Mouse (Mus musculus) ovary, postnatal 14 days (tissue): ENCODE measurements around the gene Ogn.
A peak's percentile ranks its signal among the peaks of the same experiment; 100 is the strongest.
"Not testable (repeated sequence)": the region's sequence is repeated elsewhere in the genome, so short reads cannot be mapped to it uniquely, and the experiment has no call there.

Experiments used
- DNase-seq: peaks from one replicate; pipeline ENCODE4 v3.0.0; 2022; ENCODE audit warnings: low spot score

Ogn gene

DNA sequence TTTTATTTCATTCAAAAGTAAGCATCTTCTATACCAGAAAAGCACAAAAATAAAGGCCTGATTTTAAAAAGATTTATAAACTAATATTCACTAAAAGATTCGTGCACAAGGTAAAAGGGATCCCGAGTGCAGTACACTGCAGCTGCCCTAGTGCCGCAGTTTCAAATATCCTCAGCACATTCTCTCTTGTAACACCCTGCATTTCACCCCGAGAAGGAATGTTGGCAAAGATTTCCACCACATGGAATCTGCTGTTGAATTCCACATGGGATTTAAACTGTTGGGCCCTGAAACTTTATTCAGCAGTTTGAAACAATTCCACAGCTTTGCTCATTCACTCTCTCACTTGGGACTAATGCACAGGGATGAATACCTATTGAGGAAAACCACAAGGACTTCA is at the start of gene Ogn:
Ogn (plus strand) TSS at position 333 of the 400 bp plus-strand sequence.
- DNase-seq = peak; percentile 13

- no peak for DNase-seq
Observed at GRCm38 (mm10) chr13:49559185-49559584, 48.7 kb upstream of the Ogn start.

DNA sequence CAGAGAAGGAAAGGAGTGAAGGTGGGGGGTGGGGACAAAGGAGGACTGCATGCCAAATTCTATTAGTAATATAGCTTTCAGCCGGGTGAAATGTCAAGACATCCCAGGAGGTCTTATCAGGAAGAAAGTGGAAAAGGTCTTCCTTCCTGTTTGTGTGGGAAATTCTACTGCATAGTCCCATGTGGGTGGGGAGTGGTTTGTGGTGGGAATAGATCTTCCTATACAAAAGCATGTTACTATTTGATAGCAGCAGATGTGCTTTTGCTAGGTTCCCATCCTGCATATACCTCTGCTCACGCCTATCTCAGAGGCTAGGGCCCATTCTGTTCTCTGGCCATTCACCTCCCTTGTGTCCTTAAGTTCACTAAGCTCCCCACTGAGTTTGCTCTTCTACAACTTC is 47.0 kb upstream of the Ogn start:
- DNase-seq = no peak

DNA sequence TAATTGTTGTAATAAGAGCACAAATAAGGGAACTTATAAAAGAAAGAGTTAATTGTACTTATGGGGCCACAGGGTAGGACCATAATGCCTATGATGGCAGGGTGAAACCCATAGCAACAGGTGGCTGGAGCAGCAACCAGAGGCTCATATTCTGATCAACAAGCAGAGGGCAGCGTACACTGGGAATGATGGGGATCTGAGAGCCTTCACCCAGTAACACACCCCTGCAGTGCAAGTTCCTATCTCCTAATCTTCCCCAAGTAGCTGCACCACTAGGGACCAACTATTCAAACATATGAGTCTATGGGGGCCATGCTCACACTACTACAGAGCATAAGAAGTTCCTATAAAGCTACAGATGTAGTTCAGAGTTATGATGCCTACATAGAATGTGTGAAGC is 43.5 kb upstream of the Ogn start:
- no peak for DNase-seq

GRCm38 (mm10) chr13:49570371-49570770 is 37.5 kb upstream of the Ogn start:
- DNase-seq = no peak

GRCm38 (mm10) chr13:49571418-49571817 is 36.4 kb upstream of the Ogn start:
- DNase-seq = no peak

GRCm38 (mm10) chr13:49581541-49582530 is 26.0 kb upstream of the Ogn start, which contains the start of gene Omd:
TSS of gene Omd (plus strand) at chr13:49582462.
- peak; percentile 6 for DNase-seq

GRCm38 (mm10) chr13:49583859-49584258 is 24.0 kb upstream of the Ogn start:
- DNase-seq = no peak

DNA sequence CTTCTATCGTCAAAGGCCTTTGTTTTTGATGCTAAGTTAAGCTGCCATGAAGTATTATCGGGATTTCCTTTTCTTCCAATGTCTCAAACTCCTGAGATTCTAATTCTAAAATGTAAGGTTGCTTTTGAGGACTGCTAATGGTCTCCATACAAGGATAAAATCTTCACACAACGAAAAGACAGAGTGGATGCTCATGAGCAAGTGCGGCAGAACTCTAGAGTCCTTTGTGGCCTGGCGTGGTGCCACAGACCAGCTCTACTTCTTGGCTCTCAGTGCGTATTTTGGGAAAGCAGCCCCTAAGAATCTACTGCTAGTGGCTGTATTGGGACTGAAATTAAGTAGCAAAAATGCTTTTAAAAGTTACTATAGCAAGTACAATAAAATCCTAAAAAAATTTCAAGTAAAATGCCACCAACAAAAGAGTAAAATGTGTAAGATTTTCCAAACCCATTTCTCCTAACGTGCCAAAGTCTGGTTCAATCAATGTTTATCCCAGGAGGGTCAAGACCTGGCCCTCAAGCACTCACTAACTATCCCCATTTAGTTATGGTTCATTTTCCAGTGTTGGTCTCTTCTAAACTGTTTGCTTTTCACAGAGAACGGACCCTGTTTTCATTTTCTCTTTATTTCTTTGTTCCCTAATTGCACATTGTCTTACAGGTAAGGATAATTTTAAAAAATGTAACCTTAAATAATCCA is 23.4 kb upstream of the Ogn start:
- DNase-seq = peak; percentile 17

- no peak for DNase-seq
Observed at GRCm38 (mm10) chr13:49586062-49586461, 21.8 kb upstream of the Ogn start.

GRCm38 (mm10) chr13:49602541-49602940 is 5.3 kb upstream of the Ogn start:
- DNase-seq = not testable (repeated sequence)

GRCm38 (mm10) chr13:49603603-49604002 is 4.2 kb upstream of the Ogn start:
- no peak for DNase-seq

DNA sequence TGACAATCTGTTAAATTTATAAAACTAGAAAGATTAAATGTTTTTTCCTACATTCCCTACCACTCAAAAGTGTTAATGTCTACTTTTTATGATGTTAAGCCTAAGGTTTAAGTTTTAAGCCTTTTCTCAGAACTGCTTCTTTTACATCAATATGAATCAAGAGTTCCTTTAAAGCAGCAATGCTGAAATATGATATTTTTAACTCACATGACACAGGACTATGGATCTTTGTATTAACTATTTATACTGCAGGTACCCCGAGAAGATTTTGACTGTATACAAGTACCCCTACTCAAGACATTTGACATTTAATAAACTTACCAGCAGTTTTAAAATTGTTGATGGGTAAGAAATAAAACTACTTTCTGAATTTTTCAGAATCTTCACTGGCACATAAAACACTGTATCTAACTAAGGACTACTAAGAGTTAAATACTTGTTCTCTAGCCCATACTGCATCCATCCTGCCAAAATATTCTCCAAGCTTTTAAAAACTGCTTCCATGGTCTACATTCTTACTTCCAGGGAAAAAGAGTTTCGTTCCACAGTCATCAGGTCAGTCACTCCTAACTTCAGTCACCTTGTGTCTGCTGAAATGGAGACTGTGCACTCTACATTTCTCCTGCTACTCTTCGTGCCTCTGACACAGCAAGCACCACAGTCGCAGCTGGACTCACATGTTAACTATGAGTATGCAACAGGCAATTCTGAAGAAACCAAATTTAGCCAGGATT is 910 bp downstream of the Ogn start:
- DNase-seq = no peak

DNA sequence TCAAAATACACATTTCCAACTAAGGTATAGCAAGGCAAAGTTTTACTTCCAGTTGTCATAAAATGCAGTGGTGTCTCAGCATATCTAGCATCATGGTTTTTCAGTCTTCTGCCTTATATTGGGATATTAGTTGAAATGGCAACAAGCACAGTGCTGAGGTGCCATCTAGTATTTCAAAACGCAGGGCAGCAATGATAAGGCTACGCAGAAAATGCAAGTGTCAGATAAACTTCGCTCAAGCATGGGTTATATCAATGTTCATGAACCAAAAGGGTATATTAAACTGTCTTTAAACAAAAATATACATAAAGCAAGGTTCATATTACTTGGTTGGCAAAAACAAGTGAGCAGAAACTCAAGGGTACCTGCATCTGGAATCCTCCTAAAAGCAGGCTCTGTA is 9.2 kb downstream of the Ogn start:
- DNase-seq = no peak

GRCm38 (mm10) chr13:49618365-49618764 is 10.5 kb downstream of the Ogn start:
- DNase-seq = no peak

GRCm38 (mm10) chr13:49623216-49623615 is 15.4 kb downstream of the Ogn start:
- no peak for DNase-seq

GRCm38 (mm10) chr13:49628167-49628566 is 20.3 kb downstream of the Ogn start:
- no peak for DNase-seq

DNA sequence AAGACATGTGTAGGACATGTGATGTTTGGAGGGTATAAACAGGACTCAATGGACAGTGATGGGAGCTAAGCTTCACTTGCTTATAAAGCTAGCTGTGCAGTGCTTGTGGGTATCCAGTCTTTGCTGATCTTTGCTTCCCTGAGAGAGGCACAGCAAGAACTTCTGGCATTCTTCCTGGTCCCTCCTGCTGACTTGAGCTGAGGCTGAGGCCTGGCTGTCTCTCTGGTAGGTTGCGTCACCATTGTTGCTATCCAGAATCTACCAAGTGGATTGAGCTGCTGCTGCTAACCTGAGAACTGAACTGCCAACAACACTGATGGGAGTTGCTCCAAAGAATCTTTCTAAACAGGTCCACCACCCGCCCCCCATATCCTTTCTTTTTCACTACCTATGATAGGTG is 21.2 kb downstream of the Ogn start:
- DNase-seq = no peak

GRCm38 (mm10) chr13:49639965-49640364 is 32.1 kb downstream of the Ogn start:
- no peak for DNase-seq

GRCm38 (mm10) chr13:49642650-49643049 is 34.8 kb downstream of the Ogn start:
- no peak for DNase-seq

GRCm38 (mm10) chr13:49643669-49644362 is 36.0 kb downstream of the Ogn start:
- no peak for DNase-seq
